Mouse (Mus musculus): ENCODE data around the gene Selenow. TPM values are rescaled to one million over a fixed set of nuclear protein-coding genes. Genes with fewer than 3 reads are reported as not detected.
A peak's percentile ranks its signal among the peaks of the same experiment; 100 is the strongest.
"Not testable (repeated sequence)": the region's sequence is repeated elsewhere in the genome, so short reads cannot be mapped to it uniquely, and the experiment has no call there.

Gene Selenow
- total RNA-seq, 1 experiment from 2014 or later: 156 TPM

DNA sequence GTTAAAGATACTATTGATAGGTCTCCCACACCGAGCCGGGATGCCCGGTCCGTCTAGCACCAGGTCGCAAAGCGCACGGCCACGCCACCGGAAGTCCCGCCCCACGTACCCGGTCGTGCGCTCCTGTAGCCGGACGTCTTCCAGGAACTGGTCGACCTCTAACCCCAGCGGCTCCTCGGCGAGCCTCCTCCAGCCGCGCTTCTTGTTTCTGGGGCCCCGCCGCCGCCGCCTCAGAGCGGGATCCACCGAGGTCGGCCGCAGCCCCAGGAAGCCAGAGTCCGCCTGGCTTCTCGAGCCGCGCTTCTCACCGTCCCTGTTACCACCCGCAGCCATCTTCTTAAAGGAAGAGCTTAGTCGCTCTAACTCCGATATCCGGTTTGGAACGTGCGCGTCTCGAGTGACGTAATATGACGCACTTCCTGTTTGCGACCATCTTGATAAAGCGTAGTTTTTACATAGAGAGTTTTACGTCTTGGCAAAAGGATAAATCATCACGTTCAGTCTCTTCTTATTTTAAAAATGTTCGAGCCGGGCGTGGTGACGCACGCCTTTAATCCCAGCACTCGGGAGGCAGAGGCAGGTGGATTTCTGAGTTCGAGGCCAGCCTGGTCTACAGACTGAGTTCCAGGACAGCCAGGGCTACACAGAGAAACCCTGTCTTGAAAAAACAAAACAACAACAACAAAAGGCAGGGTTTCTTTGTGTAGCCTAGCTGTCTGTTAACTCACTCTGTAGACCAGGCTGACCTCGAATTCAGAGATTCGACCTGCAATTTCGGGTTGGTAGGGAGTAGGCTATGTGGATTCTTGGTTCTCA lies 23.7 kb upstream of the Selenow start, which contains the start of gene Nop53:
TSS of gene Nop53 (minus strand) at position 354 of the 816 bp plus-strand sequence.
- DNase-seq: peak; percentile 91

DNA sequence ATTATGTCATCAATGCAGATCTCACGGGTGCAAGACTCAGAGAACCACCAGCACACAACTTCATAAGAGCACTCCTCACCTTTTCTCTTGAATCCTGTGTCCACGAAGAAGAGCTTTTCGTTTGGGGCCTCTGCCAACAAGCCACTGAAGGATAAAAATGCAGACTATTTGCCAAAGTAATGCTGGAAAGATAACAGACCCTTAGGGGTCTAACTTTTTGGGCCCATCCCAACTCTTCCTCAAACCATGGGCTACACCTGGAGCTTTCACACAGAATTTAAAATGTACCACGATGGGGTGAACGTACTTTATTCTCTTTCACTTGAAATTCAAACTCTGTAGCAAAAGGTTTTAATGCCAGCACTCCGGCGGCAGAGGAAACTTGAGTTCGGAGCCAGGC lies 23.0 kb upstream of the Selenow start:
- no peak for DNase-seq

- DNase-seq: no peak
These were observed 22.1 kb upstream of the Selenow start for GRCm38 (mm10) chr7:15944311-15944710.

GRCm38 (mm10) chr7:15938621-15939020 lies 16.4 kb upstream of the Selenow start:
- DNase-seq: no peak

GRCm38 (mm10) chr7:15937491-15937890 lies 15.3 kb upstream of the Selenow start:
- DNase-seq: no peak

DNA sequence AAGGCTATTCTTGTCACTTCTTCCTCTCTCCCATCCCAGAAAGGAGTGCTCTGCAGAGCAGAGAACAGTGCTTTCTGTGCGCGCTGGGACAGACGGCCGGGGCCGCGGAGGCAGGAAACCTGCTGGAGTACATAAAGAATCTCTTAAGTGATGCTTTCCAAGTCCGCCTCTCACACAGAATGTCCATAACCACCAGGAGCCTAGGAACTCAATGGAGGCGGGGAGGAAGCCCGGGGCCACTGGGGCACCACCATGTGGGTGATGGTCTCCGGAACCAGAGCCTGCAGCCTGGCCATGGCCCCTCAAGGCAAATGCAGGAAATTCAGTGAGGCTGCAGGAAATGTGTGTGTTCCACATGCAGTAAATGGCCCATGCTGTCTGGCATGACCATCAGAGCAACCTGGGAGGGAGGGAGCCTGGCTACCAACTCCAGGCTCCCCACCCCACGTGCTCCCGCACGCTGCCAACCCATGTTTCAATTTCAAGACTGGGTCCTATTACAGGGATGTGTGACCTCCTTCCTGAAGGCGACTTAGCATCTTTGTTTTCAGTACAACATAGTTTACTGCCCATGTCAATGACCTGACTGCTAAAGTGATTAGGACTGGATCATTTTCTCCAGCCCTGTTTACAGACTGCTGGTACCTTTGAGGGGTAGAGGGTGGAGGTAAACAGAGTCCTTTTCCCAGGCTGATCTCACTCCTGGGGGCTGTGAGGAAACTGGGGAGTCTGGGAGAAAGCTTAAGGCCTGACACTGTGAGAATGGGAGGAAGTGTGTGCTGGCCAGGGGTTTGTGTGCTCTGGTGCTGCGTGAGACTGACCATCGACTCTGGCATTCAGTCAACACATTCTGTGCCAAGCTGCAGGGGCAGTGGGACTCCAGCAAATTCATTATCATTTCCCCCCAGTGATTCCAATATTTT lies 11.5 kb upstream of the Selenow start:
- no peak for DNase-seq

GRCm38 (mm10) chr7:15931635-15932034 lies 9.4 kb upstream of the Selenow start:
- DNase-seq: no peak

DNA sequence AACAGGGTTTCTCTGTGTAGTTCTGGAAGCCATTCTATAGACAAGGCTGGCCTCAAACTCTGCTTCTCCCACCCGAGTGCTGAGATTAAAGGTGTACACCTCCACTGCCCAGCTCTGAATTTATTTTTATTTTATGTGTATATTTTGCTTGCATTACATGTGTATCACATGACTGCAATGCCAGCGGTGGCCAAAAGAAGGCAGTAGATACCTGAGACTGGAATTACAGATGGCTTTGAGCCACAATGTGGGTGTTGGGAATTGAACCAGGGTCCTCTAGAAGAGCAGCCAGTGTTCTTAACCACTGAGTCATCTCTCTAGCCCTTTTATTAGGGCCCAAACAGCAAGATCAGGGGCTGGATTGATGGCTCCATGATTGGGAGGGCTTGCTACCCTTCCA lies 8.3 kb upstream of the Selenow start:
- DNase-seq: no peak

GRCm38 (mm10) chr7:15929910-15930309 lies 7.7 kb upstream of the Selenow start:
- peak; percentile 80 for DNase-seq

- DNase-seq: no peak
These were observed 406 bp downstream of the Selenow start for GRCm38 (mm10) chr7:15921796-15922195.

- DNase-seq: no peak
These were observed 1.5 kb downstream of the Selenow start for GRCm38 (mm10) chr7:15920645-15921190.

DNA sequence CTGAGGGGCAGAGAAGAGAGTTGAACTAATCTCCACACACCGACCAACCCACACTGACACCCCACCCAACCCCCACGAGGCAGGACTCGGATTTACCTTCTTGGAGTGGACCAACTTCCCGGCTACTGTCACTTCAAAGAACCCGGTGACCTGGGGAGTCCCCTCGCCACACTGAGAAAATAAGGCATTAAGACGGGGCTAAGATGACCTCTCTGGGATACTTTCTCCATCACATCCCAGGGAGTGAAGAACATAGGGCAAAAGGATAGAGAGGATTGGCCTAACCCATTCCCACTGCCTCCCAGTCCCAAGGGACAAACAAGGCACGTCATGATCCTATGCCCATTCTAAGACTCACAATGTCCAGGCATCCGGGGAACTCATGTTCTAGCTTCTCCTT lies 2.3 kb downstream of the Selenow start:
- no peak for DNase-seq

- no peak for DNase-seq
These were observed 3.8 kb downstream of the Selenow start for GRCm38 (mm10) chr7:15918371-15918770.

GRCm38 (mm10) chr7:15916996-15917395 lies 5.2 kb downstream of the Selenow start:
- no peak for DNase-seq

DNA sequence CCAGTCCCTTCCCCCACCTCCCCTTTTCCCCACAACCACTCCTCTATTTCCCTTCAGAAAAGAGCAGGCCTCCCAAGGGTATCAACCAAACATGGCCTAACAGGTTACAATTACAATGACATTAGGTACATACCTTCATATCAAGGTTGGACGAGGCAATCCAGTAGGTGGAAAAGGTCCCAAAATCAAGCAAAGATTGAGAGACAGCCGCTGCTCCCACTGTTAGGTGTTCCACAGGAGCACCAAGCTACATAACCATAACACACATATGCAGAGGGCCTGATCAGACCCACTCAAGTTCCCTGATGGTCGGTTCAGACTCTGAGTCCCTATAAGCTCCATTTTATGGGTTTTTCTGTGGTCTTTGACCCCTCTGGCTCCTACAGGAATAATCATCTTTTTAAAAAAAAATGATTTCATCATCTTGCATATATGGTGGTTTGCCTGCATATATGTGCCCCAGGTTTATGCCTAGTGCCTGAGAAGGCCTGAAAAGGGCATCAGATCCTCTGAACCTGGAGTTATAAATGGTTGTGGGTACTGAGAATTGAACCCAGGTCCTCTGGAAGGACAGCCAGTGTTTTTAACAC lies 6.0 kb downstream of the Selenow start:
- no peak for DNase-seq

DNA sequence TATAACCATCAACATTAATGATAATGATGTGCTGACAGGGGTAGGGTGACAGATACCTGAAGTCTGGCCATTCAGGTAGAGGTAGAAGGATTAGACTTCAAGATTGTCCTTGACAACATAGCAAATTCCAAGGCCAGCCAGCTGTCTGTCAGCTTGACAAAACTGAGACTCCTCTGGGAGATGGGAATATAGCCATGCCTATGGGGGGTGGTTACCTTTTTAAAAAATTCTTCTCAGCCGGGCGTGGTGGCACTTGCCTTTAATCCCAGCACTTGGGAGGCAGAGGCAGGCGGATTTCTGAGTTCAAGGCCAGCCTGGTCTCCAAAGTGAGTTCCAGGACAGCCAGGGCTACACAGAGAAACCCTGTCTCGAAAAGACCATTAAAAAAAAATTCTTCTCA lies 6.5 kb downstream of the Selenow start:
- not testable (repeated sequence) for DNase-seq

- DNase-seq: no peak
These were observed 7.5 kb downstream of the Selenow start for GRCm38 (mm10) chr7:15914751-15915150.

DNA sequence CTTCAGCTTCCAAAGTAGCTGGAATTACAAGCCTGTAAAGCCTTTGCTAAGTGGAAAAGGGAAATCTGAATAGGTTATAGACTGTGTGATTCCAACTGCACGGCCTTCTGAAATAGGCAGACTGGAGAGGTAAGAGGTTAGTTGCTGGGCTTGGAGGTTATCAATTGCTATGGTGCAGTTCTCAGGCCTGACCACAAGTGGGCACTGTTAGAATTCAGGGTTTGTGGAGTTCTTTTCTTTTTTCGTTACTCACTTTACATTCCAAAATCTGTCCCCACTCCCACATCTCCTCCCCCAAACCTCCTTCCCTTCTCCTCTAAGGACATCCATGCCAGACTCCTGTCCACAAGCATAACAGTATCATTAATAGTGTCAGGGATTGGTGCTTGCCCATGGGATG lies 8.0 kb downstream of the Selenow start:
- DNase-seq: no peak

- peak; percentile 74 for DNase-seq
These were observed 10.0 kb downstream of the Selenow start for GRCm38 (mm10) chr7:15912183-15912582.

DNA sequence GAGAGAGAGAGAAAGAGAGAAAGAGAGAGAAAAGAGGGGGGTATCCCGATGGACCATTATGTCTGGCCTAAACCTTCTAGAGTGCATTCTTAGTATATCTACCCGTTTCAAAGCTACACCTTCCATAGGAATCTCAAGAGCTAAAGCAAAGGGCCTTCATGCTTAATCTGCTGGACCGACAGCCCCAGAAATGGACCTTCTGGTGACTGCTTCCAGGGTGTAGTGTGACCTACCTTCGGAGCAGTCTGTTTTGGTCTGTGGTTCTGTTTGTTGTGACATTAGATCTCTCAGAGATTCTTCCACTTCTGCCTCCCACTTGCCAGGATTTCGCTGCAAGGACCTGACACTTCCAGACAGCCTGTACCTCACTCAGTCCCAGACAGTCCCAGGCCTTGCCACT lies 11.7 kb downstream of the Selenow start:
- no peak for DNase-seq

- DNase-seq: no peak
These were observed 14.1 kb downstream of the Selenow start for GRCm38 (mm10) chr7:15907971-15908590.

DNA sequence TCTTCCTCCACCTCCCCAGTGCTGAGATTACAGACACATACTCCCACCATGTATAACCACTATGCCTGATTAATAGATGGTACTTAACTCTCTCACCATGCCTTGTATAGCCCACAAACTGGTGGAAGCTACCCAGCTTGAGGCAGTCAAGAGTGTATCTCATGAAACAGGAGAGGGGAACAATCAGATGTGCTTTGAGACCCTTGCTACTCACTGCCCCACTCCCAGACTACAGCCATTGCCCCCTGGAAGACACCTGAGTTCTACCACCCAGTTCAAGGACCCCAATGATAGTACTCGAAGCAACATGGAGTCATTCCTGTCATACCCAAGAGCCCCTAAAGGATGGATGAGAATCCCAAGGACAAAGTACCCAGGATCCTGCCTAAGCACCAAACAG lies 15.6 kb downstream of the Selenow start:
- DNase-seq: no peak

All from adrenal gland, postnatal 25 days (tissue).